Mouse (Mus musculus): ENCODE data around the gene Ubr2. TPM values are rescaled to one million over a fixed set of nuclear protein-coding genes. Genes with fewer than 3 reads are reported as not detected.

Gene Ubr2
- polyA plus RNA-seq, 1 experiment from 2014 or later = 15.5 TPM

DNA sequence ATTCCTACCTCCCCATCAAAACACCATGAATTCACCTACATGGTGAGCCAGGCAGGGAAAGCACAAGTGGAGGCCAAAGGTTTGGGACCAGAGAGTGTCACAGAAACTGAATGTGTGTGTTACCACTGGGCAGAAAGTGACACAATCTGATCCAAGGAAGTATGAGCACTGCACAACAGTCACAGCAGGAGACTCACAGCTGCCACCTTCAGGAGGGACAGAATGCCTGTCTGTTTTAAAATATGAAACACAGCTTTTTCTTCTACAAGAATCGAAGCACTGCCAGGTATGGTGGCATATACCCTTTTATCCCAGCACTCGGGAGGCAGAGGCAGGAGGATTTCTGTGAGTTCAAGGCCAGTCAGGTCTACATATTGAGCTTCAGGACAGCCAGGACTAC, 52.3 kb downstream of the Ubr2 start:
- H3K27ac ChIP-seq (replicated peaks) = no peak overlapping the region
- no peak overlapping the region for H3K4me3 ChIP-seq
- WGBS = 98% methylated on average over 2 of the region's 2 CpGs
- H3K4me2 ChIP-seq = no peak overlapping the region
- H3K9me3 ChIP-seq = no peaks in the 10 kb centered on the region
- no peaks in the 10 kb centered on the region for H3K4me1 ChIP-seq (replicated peaks)
- H3K9ac ChIP-seq = no peak overlapping the region
- H3K36me3 ChIP-seq = peaks cover 98% of the 10 kb centered on the region
- H3K27me3 ChIP-seq = no peaks in the 10 kb centered on the region
- ATAC-seq (ENCODE audit: low read depth) = no peak

DNA sequence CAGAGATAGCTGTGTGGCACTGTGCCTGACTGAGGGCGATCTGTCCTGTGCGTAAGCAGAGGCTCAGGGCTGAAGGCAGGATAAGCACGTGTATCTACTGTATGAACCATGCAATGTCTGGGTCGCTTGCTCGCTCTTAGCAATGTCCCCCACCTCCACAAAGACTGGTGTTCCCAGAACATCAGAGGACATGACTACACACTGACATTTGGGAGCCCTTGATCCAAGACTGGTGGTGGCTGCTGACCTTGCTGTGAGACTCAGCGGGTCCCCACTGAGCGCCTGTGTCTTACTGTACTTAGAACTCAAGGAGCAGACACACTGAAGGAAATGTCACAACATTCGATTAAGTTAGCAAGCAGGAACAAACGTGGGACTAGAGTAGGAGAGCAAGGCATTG, 64.1 kb downstream of the Ubr2 start:
- Histone ChIP-seq H3K36me3 (peaks cover 86% of the 10 kb centered on the region), H3K27me3 (no peaks in the 10 kb centered on the region), H3K9ac (no peak overlapping the region), H3K4me1 (replicated peaks) (no peaks in the 10 kb centered on the region), H3K27ac (replicated peaks) (no peak overlapping the region), H3K4me2 (no peak overlapping the region), H3K9me3 (no peaks in the 10 kb centered on the region), H3K4me3 (no peak overlapping the region)
- 95% methylated on average over 9 of the region's 9 CpGs for WGBS
- ATAC-seq (ENCODE audit: low read depth) = no peak

DNA sequence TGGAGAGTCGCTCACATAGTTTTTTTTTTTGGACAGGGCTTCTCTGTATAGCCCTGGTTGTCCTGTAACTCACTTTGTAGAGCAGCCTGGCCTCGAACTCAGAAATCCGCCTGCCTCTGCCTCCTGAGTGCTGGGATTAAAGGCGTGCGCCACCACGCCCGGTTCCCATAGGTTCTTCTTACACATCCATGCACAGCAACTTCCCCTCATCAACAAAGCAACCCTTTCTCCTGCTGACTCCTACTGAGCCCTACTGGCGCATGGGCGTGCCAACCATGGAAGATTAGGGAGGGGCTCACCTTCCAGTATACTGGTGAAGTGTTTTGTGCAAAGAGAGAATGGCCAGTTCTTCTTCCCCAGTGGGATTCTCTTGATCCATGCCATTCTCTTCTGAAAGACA, 67.9 kb downstream of the Ubr2 start:
- no peaks in the 10 kb centered on the region for H3K9me3 ChIP-seq
- no peaks in the 10 kb centered on the region for H3K4me1 ChIP-seq (replicated peaks)
- no peak for ATAC-seq (ENCODE audit: low read depth)
- no peak overlapping the region for H3K4me3 ChIP-seq
- peaks cover 100% of the 10 kb centered on the region for H3K36me3 ChIP-seq
- no peaks in the 10 kb centered on the region for H3K27me3 ChIP-seq
- H3K4me2 ChIP-seq = no peak overlapping the region
- no peak overlapping the region for H3K27ac ChIP-seq (replicated peaks)
- H3K9ac ChIP-seq = no peak overlapping the region
- 96% methylated on average over 9 of the region's 9 CpGs for WGBS

DNA sequence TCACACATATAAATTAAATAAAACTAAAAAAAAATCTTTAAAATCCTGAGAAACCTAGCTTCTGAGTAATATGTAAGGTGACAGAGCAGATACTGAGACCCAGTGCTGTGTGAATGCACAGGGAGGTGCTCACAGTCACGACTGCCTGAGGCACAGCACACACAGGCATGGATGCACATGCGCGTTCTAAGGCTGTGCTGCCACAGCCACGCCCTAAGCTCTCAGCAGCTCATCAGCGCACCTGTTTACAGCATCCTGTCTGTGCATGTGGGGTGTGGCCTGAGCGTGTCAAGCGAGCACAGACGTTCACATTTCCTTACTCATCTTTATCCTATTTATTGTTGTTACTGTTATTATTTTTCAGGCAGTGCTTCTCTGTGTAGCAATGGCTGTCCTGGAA, 69.9 kb downstream of the Ubr2 start:
- 94% methylated on average over 8 of the region's 8 CpGs for WGBS
- Histone ChIP-seq H3K4me1 (replicated peaks) (no peaks in the 10 kb centered on the region), H3K4me3 (no peak overlapping the region), H3K9ac (no peak overlapping the region), H3K36me3 (peaks cover 100% of the 10 kb centered on the region), H3K4me2 (no peak overlapping the region), H3K27ac (replicated peaks) (no peak overlapping the region), H3K27me3 (no peaks in the 10 kb centered on the region), H3K9me3 (no peaks in the 10 kb centered on the region)
- ATAC-seq (ENCODE audit: low read depth) = no peak

DNA sequence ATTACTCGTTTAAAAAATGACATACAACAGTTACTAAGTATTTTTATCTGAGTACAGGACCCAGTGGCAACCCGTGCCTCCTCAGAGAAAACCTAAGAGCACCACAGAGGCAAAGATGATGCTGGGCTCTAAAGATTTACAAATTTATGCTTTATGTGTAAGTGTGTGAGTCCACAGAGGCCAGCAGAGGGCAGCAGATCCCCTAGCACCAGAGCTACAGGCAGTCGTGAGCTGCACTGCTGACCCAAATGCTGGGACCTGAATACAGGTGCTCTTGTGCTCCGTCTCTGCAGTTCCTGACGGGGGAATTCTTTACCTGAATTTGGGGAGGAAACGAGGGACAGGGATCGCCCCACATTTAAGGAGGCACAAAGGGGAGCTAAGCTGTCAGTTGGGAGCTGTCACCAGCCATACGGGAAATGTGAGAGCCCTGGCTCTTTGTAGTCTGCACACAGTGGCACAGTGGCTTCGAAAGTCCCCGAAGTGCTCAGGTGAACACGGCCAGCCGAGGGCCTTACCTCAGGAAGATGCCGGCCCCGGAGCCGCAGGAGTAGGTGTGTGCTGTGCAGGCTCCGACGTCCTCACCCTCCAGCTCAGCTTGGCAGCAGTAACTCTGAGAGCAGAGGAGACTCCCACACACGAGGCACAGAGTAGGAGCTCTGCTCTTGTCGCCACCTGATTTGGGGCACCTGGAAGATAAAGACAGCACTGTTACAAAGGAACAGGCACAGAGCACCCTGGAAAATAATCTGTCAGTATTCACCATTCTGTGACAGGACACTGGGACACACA, 76.6 kb downstream of the Ubr2 start:
- no peak overlapping the region for H3K4me3 ChIP-seq

DNA sequence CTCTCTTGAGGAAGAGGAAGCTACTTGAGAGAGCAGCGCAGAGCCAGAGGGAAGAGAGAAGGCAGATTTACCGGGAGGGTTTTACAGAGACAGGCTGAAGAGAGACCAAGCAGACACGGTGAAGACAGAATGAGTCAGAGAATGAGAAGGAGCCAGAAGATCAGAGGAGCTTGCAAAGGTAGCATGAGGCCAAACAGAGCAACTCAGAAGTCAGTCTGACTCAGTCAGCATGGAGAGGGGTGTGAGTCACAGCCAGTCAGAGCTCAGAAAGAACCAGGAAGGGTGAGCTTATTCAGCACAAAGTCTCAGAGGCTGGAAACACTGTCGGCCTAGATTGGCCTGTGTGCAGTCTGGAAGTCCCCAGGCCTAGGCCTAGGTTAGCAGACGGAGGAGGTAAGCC, 77.4 kb downstream of the Ubr2 start:
- Histone ChIP-seq H3K27ac (replicated peaks) (no peak overlapping the region), H3K9ac (no peak overlapping the region), H3K4me3 (no peak overlapping the region), H3K4me1 (replicated peaks) (no peaks in the 10 kb centered on the region), H3K27me3 (no peaks in the 10 kb centered on the region), H3K36me3 (peaks cover 94% of the 10 kb centered on the region), H3K4me2 (no peak overlapping the region), H3K9me3 (no peaks in the 10 kb centered on the region)
- ATAC-seq (ENCODE audit: low read depth) = no peak
- WGBS = 96% methylated on average over 5 of the region's 5 CpGs

More for the DNA sequence above, 76.6 kb downstream of the Ubr2 start:
- Histone ChIP-seq H3K27me3 (no peaks in the 10 kb centered on the region), H3K36me3 (peaks cover 94% of the 10 kb centered on the region), H3K4me1 (replicated peaks) (no peaks in the 10 kb centered on the region), H3K9ac (no peak overlapping the region), H3K9me3 (no peaks in the 10 kb centered on the region), H3K4me2 (no peak overlapping the region), H3K27ac (replicated peaks) (no peak overlapping the region)
- ATAC-seq (ENCODE audit: low read depth) = no peak
- WGBS = 83% methylated on average over 19 of the region's 19 CpGs

DNA sequence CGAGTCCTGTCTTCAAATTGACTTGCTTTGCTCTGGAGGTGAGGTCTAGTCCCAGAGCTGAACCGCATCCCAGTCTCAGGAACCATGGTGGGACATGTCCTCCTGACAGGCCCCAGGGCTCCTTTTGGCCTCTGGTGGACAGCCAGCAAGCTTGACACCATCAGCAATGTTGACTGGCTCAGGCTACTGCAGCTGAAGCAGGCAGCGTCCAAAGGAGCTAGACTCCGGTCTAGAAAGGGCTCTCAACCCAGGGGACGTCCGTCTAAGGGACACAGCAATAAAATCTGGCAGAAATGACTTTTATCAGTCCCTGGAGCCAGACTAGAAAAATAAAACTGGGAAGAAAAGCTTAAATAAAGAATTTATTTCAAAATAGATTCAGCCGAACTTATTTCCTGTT, 80.5 kb downstream of the Ubr2 start:
- 91% methylated on average over 7 of the region's 7 CpGs for WGBS

DNA sequence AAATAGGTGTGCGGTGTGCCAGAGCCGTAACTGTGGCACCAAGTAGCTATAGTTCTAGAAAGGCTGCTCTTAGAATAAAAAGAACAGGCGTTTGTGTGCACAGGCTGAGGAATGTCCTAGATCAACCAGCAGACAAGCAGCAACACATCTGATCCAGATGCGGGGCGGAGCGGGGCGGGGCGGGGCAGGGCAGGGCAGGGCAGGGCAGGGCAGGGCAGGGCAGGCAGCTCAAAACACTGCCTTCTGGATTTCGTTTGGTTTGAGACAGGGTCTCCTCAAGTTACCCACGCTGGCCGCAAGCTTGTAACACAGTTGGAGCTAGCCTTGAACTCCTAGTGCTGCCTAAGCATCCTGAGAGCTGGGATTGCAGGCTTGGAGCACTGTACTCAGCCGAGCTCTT, 81.1 kb downstream of the Ubr2 start:
- ATAC-seq (ENCODE audit: low read depth) = no peak
- peaks cover 60% of the 10 kb centered on the region for H3K36me3 ChIP-seq
- H3K4me1 ChIP-seq (replicated peaks) = no peaks in the 10 kb centered on the region
- H3K9ac ChIP-seq = no peak overlapping the region
- no peak overlapping the region for H3K4me3 ChIP-seq
- no peak overlapping the region for H3K27ac ChIP-seq (replicated peaks)
- H3K27me3 ChIP-seq = no peaks in the 10 kb centered on the region
- WGBS = 92% methylated on average over 12 of the region's 12 CpGs
- no peak overlapping the region for H3K4me2 ChIP-seq
- no peaks in the 10 kb centered on the region for H3K9me3 ChIP-seq

More for the DNA sequence above, 80.5 kb downstream of the Ubr2 start:
- ATAC-seq (ENCODE audit: low read depth) = no peak
- Histone ChIP-seq H3K9ac (no peak overlapping the region), H3K4me2 (no peak overlapping the region), H3K4me3 (no peak overlapping the region), H3K27me3 (no peaks in the 10 kb centered on the region), H3K27ac (replicated peaks) (no peak overlapping the region), H3K4me1 (replicated peaks) (no peaks in the 10 kb centered on the region), H3K36me3 (peaks cover 66% of the 10 kb centered on the region), H3K9me3 (no peaks in the 10 kb centered on the region)

DNA sequence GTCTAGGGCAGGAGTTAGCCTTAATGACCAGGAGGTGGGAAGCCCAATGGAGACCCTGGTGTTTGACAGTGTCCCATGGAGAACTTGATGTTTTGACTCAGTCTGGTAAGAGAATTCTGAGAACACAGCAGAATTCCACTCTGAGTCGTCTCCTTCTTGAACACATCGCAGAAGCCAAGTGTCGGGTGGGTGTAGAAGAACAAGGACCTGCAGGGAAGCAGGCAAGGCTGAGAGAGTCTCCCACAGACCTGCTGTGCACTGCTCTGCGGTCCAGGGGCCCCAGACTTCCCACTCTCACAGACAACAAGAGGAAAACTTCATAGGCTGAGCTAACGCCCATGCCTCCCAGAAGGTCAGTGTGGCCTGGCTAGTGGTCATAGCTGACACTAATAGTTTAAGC, 82.6 kb downstream of the Ubr2 start:
- Histone ChIP-seq H3K9ac (no peak overlapping the region), H3K9me3 (no peaks in the 10 kb centered on the region), H3K27me3 (no peaks in the 10 kb centered on the region), H3K4me1 (replicated peaks) (no peaks in the 10 kb centered on the region), H3K4me3 (no peak overlapping the region), H3K4me2 (no peak overlapping the region), H3K27ac (replicated peaks) (no peak overlapping the region), H3K36me3 (peaks cover 45% of the 10 kb centered on the region)
- no peak for ATAC-seq (ENCODE audit: low read depth)
- 95% methylated on average over 5 of the region's 5 CpGs for WGBS

DNA sequence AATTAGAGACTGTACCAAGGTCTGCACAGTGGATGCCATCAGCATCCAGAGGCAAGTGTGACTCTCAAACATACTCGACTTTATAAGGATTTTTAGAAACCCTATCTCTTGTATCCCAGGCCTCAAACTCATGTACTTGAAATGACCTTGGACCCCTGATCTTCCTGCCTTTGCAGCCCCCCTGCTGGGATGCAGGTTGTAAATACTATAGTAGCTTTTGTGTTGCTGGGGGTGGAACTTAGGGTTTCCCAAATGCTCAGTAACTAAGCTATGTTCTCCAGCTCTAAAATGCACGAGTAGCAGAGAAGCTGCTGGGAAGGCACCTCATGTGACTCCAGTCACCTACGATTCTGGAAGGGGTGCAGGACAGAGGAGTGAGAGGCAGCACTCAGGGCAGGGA, 83.4 kb downstream of the Ubr2 start:
- Histone ChIP-seq H3K4me1 (replicated peaks) (no peaks in the 10 kb centered on the region), H3K4me3 (no peak overlapping the region), H3K27me3 (no peaks in the 10 kb centered on the region), H3K9ac (no peak overlapping the region), H3K27ac (replicated peaks) (no peak overlapping the region), H3K9me3 (no peaks in the 10 kb centered on the region), H3K36me3 (peaks cover 36% of the 10 kb centered on the region), H3K4me2 (no peak overlapping the region)
- 62% methylated on average over 3 of the region's 3 CpGs for WGBS
- ATAC-seq (ENCODE audit: low read depth) = no peak

DNA sequence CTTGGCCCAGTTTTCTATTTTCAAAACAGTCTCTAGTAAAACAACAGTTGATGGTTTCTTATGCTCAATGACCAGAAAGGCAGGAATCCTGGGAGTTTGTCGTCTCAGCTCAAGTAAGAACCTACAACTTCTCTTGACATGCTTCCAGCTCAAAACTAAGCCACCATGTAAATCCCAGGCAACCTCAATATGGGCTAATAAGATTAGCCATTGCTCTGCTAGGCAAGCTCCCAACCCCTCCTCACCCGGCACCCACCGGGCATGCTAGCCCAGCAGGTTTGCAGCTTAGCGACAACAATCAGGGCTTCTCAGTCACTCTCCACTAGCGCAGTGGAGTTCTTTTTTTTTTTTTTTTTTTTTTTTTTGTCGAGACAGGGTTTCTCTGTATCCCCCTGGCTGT, 84.2 kb downstream of the Ubr2 start:
- Histone ChIP-seq H3K9ac (no peak overlapping the region), H3K4me1 (replicated peaks) (no peaks in the 10 kb centered on the region), H3K27me3 (no peaks in the 10 kb centered on the region), H3K4me3 (no peak overlapping the region), H3K4me2 (no peak overlapping the region), H3K9me3 (no peaks in the 10 kb centered on the region), H3K36me3 (peaks cover 29% of the 10 kb centered on the region), H3K27ac (replicated peaks) (no peak overlapping the region)
- WGBS = 80% methylated on average over 6 of the region's 6 CpGs
- ATAC-seq (ENCODE audit: low read depth) = no peak

DNA sequence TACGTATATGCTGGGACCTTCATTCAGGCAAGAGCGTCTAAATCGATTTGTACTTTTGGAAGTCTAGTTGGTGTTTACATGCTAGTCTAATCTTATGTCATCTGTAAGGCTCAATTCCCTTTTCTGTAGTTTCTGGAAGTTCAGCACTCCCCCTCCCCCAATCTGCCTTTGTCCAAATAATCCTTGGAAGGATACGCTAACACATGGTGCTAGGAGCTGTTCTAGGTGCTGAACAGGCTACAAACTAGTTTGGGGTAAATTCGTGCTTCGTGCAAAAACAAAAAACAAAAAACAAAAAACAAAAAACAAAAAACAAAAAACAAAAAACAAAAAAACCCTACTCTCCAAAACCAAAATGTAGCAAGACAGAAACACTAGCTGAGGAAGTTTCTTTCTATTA, 89.5 kb downstream of the Ubr2 start:
- H3K9ac ChIP-seq = no peak overlapping the region
- no peaks in the 10 kb centered on the region for H3K36me3 ChIP-seq
- H3K27ac ChIP-seq (replicated peaks) = no peak overlapping the region
- H3K27me3 ChIP-seq = no peaks in the 10 kb centered on the region
- no peaks in the 10 kb centered on the region for H3K4me1 ChIP-seq (replicated peaks)
- 69% methylated on average over 6 of the region's 6 CpGs for WGBS
- H3K4me3 ChIP-seq = no peak overlapping the region
- H3K9me3 ChIP-seq = no peaks in the 10 kb centered on the region
- ATAC-seq (ENCODE audit: low read depth) = no peak
- no peak overlapping the region for H3K4me2 ChIP-seq

DNA sequence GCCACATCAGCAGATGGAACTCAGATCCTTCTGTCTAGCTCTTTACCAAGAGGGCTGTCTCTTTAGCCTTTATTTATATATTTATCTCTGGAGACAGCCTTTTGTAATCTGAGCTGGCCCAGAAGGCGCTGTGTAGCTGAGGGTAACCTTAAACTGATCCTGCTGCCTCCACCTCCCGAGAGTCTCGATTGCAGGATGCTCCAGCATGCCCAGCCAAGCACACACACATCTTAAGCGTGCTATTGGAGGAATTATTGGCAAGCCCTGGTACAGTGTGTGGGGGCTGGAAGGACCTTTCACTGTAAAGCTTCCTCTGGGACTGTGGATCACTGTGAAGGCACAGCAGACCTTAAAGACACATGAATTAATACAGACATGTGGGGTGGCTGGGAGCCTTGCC, 91.4 kb downstream of the Ubr2 start:
- H3K27me3 ChIP-seq = no peaks in the 10 kb centered on the region
- no peaks in the 10 kb centered on the region for H3K4me1 ChIP-seq (replicated peaks)
- H3K9ac ChIP-seq = no peak overlapping the region
- no peaks in the 10 kb centered on the region for H3K36me3 ChIP-seq
- H3K27ac ChIP-seq (replicated peaks) = no peak overlapping the region
- H3K4me3 ChIP-seq = no peak overlapping the region
- WGBS = 48% methylated on average over 4 of the region's 4 CpGs
- H3K4me2 ChIP-seq = no peak overlapping the region
- no peak for ATAC-seq (ENCODE audit: low read depth)
- no peaks in the 10 kb centered on the region for H3K9me3 ChIP-seq
